Mouse (Mus musculus) cerebellum, adult 2 months (tissue): ENCODE data around the gene Mars.

Experiments
- CTCF ChIP-seq: fragments of 200-500 bp; IDR thresholded peaks from 2 replicates; pipeline ENCODE4 v1.5.1; 2011; ENCODE audit warnings: low read depth, mild to moderate bottlenecking, control low read depth, low read length, moderate library complexity, borderline replicate concordance; ENCODE audit not compliant: insufficient read depth
- POLR2A ChIP-seq: fragments of 200-500 bp; IDR thresholded peaks from 2 replicates; pipeline ENCODE4 v1.6.1; 2011; ENCODE audit warnings: low read length, control low read depth, borderline replicate concordance; ENCODE audit not compliant: insufficient read depth

DNA sequence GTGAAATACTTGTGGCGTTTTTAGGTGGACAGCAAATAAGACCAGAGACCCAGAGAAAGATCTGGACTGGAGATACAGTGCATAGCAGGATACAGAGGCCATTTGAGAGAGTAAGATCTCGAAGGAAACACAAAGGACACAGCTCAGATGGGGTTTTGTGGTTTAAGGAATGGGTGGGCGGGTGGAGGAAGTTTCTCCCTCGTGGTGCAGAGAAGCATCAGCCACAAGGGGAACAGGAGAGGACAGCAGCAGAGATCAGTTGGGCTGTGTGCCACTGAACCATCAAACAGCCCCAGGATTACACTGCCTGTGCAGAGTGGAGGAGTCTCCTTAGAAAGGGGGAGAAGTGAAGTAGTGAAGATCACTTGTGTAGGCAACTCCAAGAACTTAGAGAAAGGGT lies 6.4 kb upstream of the Mars start:
- no peak for TF ChIP-seq CTCF
- TF ChIP-seq POLR2A, result no peak
